Mouse (Mus musculus): Measurements from ENCODE around the gene Phactr2. TPM values are rescaled to one million over a fixed set of nuclear protein-coding genes. Genes with fewer than 3 reads are reported as not detected.

Phactr2 gene
- polyA plus RNA-seq, 1 experiment from 2014 or later: 7.0 TPM

DNA sequence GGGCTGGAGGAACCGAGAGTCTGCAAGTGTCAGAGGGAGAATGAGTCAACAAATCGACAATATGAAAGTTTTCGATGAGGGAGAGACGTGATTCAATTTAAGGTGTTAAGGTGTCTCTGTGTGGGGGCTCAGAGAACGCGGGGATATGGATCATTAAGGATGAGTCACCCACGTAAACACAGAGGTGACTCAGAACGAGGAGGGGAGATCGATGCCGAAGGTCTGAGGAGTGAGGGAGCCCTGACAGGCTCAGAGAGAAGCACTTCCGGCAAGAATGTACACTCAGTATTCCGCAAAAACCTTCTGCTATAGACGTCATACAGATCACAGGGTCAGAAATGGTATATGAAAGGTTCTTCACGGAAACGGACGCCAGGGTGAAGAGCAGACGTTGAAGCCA lies 49.7 kb downstream of the Phactr2 start:
- WGBS: 90% methylated on average over 17 of the region's 17 CpGs
- no peak overlapping the region for H3K4me2 ChIP-seq (ENCODE audit: low read length)
- no peak overlapping the region for H3K9ac ChIP-seq (ENCODE audit: low read depth, low read length)
- H3K27me3 ChIP-seq (ENCODE audit: control insufficient read depth, insufficient read depth, low read depth, low read length): no peaks in the 10 kb centered on the region
- H3K4me1 ChIP-seq (ENCODE audit: control insufficient read depth, insufficient read depth, low read length): 0 out of 2 replicates have a peak, but pooled peaks cover 3% of the 10 kb centered on the region
- H3K27ac ChIP-seq (ENCODE audit: low read length): no peak overlapping the region
- no peaks in the 10 kb centered on the region for H3K9me3 ChIP-seq (replicated peaks; ENCODE audit: control insufficient read depth, low read length, poor library complexity, severe bottlenecking)
- no peaks in the 10 kb centered on the region for H3K36me3 ChIP-seq (ENCODE audit: control insufficient read depth, insufficient read depth, low read length)
- no peak overlapping the region for H3K4me3 ChIP-seq (ENCODE audit: low read depth, low read length)
- ATAC-seq: no peak

DNA sequence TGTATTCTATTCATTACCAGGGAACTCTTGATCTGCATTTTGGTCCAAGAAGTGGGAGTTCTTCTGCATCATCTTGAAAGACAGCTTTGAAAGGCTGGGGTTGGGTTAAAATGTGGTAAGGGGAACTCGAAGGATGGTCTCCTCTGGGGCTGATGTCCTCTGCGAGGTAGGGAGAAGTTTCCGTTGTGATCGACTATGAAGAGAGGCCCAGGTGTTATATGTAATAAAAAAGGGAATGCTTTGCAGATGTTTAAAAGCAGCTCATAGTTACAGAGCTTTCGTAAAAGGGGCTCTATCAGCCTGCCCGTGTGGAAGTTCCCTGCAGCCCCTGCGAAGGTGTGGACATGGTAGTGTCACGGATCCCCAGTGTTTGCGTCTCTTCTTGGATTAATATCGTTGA lies 50.2 kb downstream of the Phactr2 start:
- H3K9me3 ChIP-seq (replicated peaks; ENCODE audit: control insufficient read depth, low read length, poor library complexity, severe bottlenecking): no peaks in the 10 kb centered on the region
- H3K4me2 ChIP-seq (ENCODE audit: low read length): no peak overlapping the region
- no peaks in the 10 kb centered on the region for H3K4me1 ChIP-seq (ENCODE audit: control insufficient read depth, insufficient read depth, low read length)
- H3K9ac ChIP-seq (ENCODE audit: low read depth, low read length): no peak overlapping the region
- H3K4me3 ChIP-seq (ENCODE audit: low read depth, low read length): no peak overlapping the region
- no peak overlapping the region for H3K27ac ChIP-seq (ENCODE audit: low read length)
- ATAC-seq: no peak
- 94% methylated on average over 10 of the region's 10 CpGs for WGBS
- no peaks in the 10 kb centered on the region for H3K27me3 ChIP-seq (ENCODE audit: control insufficient read depth, insufficient read depth, low read depth, low read length)
- no peaks in the 10 kb centered on the region for H3K36me3 ChIP-seq (ENCODE audit: control insufficient read depth, insufficient read depth, low read length)

DNA sequence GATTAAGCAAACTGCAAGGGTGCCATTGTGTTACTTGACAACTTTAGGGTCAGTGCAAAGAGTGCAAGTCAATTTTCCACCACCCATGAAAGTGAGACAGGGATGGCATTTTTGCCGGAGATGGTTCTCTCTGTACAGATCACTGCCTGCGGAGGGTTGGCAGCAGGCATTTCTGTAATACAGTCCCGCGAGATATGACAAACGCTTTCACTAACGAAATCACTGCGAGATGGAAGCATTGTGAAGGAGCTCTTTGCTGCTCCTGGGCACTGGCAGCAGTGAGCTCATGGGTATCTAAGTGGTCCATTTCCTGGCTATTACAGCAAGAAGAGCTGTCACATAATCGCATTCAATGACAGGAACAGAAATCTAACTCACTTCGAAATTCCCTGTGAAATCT lies 52.1 kb downstream of the Phactr2 start:
- H3K4me3 ChIP-seq (ENCODE audit: low read depth, low read length): no peak overlapping the region
- no peaks in the 10 kb centered on the region for H3K9me3 ChIP-seq (replicated peaks; ENCODE audit: control insufficient read depth, low read length, poor library complexity, severe bottlenecking)
- no peak overlapping the region for H3K27ac ChIP-seq (ENCODE audit: low read length)
- no peak overlapping the region for H3K9ac ChIP-seq (ENCODE audit: low read depth, low read length)
- H3K4me1 ChIP-seq (ENCODE audit: control insufficient read depth, insufficient read depth, low read length): no peaks in the 10 kb centered on the region
- H3K36me3 ChIP-seq (ENCODE audit: control insufficient read depth, insufficient read depth, low read length): no peaks in the 10 kb centered on the region
- H3K27me3 ChIP-seq (ENCODE audit: control insufficient read depth, insufficient read depth, low read depth, low read length): no peaks in the 10 kb centered on the region
- peak; percentile 67; the same call in 1 of the 2 replicates for ATAC-seq
- 67% methylated on average over 9 of the region's 9 CpGs for WGBS
- no peak overlapping the region for H3K4me2 ChIP-seq (ENCODE audit: low read length)

DNA sequence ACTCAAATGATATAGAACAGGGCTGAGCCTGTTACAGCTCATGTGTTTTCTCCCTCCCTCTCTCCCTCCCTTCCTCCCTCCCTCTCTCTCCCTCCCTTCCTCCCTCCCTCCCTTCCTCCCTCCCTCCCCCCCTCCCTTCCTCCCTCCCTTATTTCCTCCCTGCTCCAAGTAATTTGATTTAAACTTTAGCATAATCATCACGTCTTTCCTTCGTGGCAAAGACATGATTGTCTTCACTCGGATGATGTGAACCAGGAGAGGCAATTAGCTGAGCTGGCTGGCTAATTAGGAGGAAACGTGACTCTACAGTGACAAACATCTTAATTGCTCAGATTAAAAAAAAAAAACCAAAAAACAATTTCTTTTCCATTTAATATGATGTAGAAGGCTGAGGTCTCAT lies 55.0 kb downstream of the Phactr2 start:
- Histone ChIP-seq H3K27me3 (ENCODE audit: control insufficient read depth, insufficient read depth, low read depth, low read length) (no peaks in the 10 kb centered on the region), H3K9me3 (replicated peaks; ENCODE audit: control insufficient read depth, low read length, poor library complexity, severe bottlenecking) (no peaks in the 10 kb centered on the region), H3K27ac (ENCODE audit: low read length) (no peak overlapping the region), H3K4me1 (ENCODE audit: control insufficient read depth, insufficient read depth, low read length) (peaks cover 6% of the 10 kb centered on the region), H3K36me3 (ENCODE audit: control insufficient read depth, insufficient read depth, low read length) (no peaks in the 10 kb centered on the region), H3K4me2 (ENCODE audit: low read length) (no peak overlapping the region), H3K9ac (ENCODE audit: low read depth, low read length) (no peak overlapping the region), H3K4me3 (ENCODE audit: low read depth, low read length) (no peak overlapping the region)
- no peak for ATAC-seq
- WGBS: 44% methylated on average over 4 of the region's 4 CpGs

DNA sequence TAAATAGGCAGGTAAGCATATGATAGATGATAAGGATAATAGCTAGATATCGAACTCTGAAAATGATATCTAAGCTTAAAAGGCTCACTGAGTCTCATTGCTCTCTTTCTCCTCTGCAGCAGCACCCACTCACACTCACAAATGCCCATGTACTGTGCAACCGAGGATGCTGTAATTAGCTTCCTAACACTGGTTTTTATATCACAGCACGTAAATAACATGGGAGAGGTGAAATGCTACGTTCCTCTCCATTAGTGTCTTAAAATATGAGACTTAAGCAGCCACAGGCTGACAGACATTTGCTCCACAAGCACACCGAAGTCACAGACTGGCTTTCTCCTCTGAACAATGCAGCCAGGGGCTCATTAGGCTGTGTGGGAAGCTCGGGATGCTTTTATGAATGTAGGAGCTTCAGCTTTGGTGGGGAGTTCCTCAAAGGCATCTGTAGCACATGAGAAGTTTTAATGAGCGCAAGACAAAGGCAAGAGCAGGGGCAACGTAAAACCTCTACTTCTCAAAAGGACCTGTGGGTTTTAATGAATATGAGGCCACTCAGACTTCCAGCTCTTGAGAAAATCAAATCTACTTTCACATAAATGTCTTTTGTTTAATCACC lies 58.6 kb downstream of the Phactr2 start:
- peak overlapping the region; percentile 17 for H3K27ac ChIP-seq (ENCODE audit: low read length)
- peaks cover 6% of the 10 kb centered on the region for H3K4me1 ChIP-seq (ENCODE audit: control insufficient read depth, insufficient read depth, low read length)
- no peak overlapping the region for H3K9ac ChIP-seq (ENCODE audit: low read depth, low read length)
- no peaks in the 10 kb centered on the region for H3K9me3 ChIP-seq (replicated peaks; ENCODE audit: control insufficient read depth, low read length, poor library complexity, severe bottlenecking)
- no peaks in the 10 kb centered on the region for H3K36me3 ChIP-seq (ENCODE audit: control insufficient read depth, insufficient read depth, low read length)
- no peak overlapping the region for H3K4me3 ChIP-seq (ENCODE audit: low read depth, low read length)
- no peak overlapping the region for H3K4me2 ChIP-seq (ENCODE audit: low read length)
- ATAC-seq: peak; percentile 57
- H3K27me3 ChIP-seq (ENCODE audit: control insufficient read depth, insufficient read depth, low read depth, low read length): no peaks in the 10 kb centered on the region
- WGBS: 35% methylated on average over 8 of the region's 8 CpGs

DNA sequence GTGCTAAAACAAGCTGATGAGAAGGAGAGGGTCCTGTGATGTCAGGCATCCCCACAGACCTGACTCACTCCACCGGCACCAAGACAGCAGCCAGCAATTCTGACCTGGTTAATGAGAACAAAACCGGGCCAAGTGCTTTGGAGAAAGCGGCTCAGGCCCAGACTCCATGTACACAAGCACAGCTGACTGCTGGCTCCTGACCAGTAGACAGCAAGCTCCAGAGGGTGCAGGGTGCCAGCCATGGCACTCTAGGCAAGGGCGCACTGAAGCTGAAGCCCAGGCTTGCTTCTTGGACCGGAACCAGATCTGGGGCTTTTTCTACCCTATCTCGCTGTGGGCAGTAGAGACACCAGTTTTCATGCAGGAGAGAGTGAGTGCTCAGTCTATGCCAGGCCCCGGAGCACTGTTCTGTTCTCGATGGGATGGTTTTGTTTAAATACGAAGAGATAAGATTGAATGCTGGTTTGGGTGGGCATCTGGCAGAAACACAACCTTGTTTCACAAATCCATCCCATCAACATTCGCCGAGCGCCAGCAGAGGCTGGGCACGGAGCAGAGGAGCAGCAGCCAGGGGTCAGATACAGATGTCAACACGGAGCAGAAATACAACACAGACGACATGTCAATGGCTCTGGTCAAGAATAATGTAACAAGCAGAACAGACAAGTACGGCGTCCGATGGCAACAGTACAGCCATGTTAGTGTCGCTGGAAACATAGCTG lies 61.8 kb downstream of the Phactr2 start:
- ATAC-seq: peak; percentile 69; the same call in 1 of the 2 replicates
- H3K4me1 ChIP-seq (ENCODE audit: control insufficient read depth, insufficient read depth, low read length): peaks cover 6% of the 10 kb centered on the region
- no peaks in the 10 kb centered on the region for H3K9me3 ChIP-seq (replicated peaks; ENCODE audit: control insufficient read depth, low read length, poor library complexity, severe bottlenecking)
- H3K36me3 ChIP-seq (ENCODE audit: control insufficient read depth, insufficient read depth, low read length): no peaks in the 10 kb centered on the region
- H3K27me3 ChIP-seq (ENCODE audit: control insufficient read depth, insufficient read depth, low read depth, low read length): no peaks in the 10 kb centered on the region
- no peak overlapping the region for H3K4me2 ChIP-seq (ENCODE audit: low read length)
- no peak overlapping the region for H3K4me3 ChIP-seq (ENCODE audit: low read depth, low read length)
- H3K9ac ChIP-seq (ENCODE audit: low read depth, low read length): no peak overlapping the region
- 87% methylated on average over 19 of the region's 19 CpGs for WGBS
- H3K27ac ChIP-seq (ENCODE audit: low read length): no peak overlapping the region

DNA sequence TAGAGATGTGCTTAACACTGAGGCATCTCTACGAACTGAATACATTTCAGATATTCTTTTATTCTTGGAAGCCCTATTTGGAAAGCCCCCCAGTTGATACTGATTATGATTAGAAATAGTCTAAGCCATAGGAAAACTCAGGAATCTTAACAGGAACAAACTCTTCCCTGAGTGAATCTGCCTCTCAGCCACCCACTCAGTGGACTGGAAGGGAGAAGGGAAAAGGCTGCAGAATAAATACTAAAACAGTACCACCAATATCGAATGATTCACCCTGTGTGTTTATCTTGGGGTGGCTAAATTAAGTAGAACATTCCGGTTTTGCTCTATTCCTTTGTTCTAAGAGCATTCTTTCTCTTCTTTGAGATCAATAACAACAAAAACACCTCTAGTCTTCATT lies 63.2 kb downstream of the Phactr2 start:
- Histone ChIP-seq H3K27me3 (ENCODE audit: control insufficient read depth, insufficient read depth, low read depth, low read length) (no peaks in the 10 kb centered on the region), H3K4me3 (ENCODE audit: low read depth, low read length) (no peak overlapping the region), H3K4me2 (ENCODE audit: low read length) (no peak overlapping the region), H3K9me3 (replicated peaks; ENCODE audit: control insufficient read depth, low read length, poor library complexity, severe bottlenecking) (no peaks in the 10 kb centered on the region), H3K27ac (ENCODE audit: low read length) (no peak overlapping the region), H3K9ac (ENCODE audit: low read depth, low read length) (no peak overlapping the region), H3K36me3 (ENCODE audit: control insufficient read depth, insufficient read depth, low read length) (no peaks in the 10 kb centered on the region), H3K4me1 (ENCODE audit: control insufficient read depth, insufficient read depth, low read length) (peaks cover 6% of the 10 kb centered on the region)
- WGBS: 87% methylated on average over 3 of the region's 3 CpGs
- ATAC-seq: no peak

DNA sequence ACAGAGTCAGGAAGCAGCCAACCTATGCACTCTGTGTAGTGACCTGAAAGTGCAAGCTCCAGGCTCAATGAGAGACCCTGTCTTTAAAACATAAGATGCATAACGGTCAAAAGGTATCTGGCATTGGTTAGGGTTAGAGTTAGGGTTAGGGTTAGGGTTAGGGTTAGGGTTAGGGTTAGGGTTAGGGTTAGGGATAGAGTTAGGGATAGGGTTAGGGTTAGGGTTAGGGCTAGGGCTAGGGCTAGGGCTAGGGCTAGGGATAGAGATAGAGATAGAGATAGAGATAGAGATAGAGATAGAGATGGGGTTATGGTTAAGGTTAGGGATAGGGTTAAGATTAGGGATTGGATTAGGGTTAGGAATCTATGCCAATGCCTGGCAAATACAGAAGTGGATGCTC lies 72.2 kb downstream of the Phactr2 start:
- Histone ChIP-seq H3K9me3 (replicated peaks; ENCODE audit: control insufficient read depth, low read length, poor library complexity, severe bottlenecking) (no peaks in the 10 kb centered on the region), H3K4me2 (ENCODE audit: low read length) (no peak overlapping the region), H3K27ac (ENCODE audit: low read length) (no peak overlapping the region), H3K27me3 (ENCODE audit: control insufficient read depth, insufficient read depth, low read depth, low read length) (no peaks in the 10 kb centered on the region), H3K36me3 (ENCODE audit: control insufficient read depth, insufficient read depth, low read length) (no peaks in the 10 kb centered on the region), H3K4me1 (ENCODE audit: control insufficient read depth, insufficient read depth, low read length) (no peaks in the 10 kb centered on the region), H3K9ac (ENCODE audit: low read depth, low read length) (no peak overlapping the region), H3K4me3 (ENCODE audit: low read depth, low read length) (no peak overlapping the region)
- WGBS: 77% methylated on average over 1 of the region's 1 CpGs
- ATAC-seq: no peak

DNA sequence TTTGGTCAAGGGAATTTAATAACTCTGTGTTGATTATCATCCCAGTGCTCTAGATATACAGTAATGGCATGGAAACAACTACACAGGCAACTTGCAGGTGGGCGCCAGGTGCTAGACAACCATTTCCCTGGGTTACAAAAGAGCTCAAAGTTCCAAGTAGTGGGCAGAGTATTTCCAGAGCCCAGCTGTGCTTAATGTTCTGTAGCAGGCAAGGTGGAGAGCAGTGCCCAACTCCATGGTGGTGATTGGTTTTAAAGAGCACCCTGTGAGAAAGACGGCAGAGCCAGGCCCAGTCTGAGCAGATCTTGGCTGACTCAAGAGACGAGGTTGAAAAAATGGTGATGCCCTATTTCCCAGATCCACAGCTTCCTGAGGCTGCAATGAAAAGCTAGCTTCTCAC lies 78.5 kb downstream of the Phactr2 start:
- H3K9me3 ChIP-seq (replicated peaks; ENCODE audit: control insufficient read depth, low read length, poor library complexity, severe bottlenecking): no peaks in the 10 kb centered on the region
- no peak overlapping the region for H3K4me2 ChIP-seq (ENCODE audit: low read length)
- no peaks in the 10 kb centered on the region for H3K4me1 ChIP-seq (ENCODE audit: control insufficient read depth, insufficient read depth, low read length)
- ATAC-seq: no peak
- 83% methylated on average over 3 of the region's 3 CpGs for WGBS
- H3K27me3 ChIP-seq (ENCODE audit: control insufficient read depth, insufficient read depth, low read depth, low read length): no peaks in the 10 kb centered on the region
- no peak overlapping the region for H3K9ac ChIP-seq (ENCODE audit: low read depth, low read length)
- H3K36me3 ChIP-seq (ENCODE audit: control insufficient read depth, insufficient read depth, low read length): no peaks in the 10 kb centered on the region
- H3K4me3 ChIP-seq (ENCODE audit: low read depth, low read length): no peak overlapping the region
- no peak overlapping the region for H3K27ac ChIP-seq (ENCODE audit: low read length)

Data from midbrain, embryonic 16.5 days (tissue).